Mouse (Mus musculus): ENCODE measurements around the gene Olfr168. TPM values are rescaled to one million over a fixed set of nuclear protein-coding genes. Genes with fewer than 3 reads are reported as not detected.
"Not testable (repeated sequence)": the region's sequence is repeated elsewhere in the genome, so short reads cannot be mapped to it uniquely, and the experiment has no call there.

Gene Olfr168
- not detected in 2 replicates for polyA plus RNA-seq (2015; fragmentation: Nextera tagmentation; extraction: Ambion mirVana)

- Histone ChIP-seq H3K4me1 (no peaks in the 10 kb centered on the region), H3K27ac (replicated peaks) (no peak within 1 kb of the TSS), H3K4me3 (no peak within 1 kb of the TSS), H3K27me3 (replicated peaks) (no peaks in the 10 kb centered on the region), H3K4me2 (no peak within 1 kb of the TSS), H3K9ac (no peak within 1 kb of the TSS), H3K9me3 (peaks cover 6% of the 10 kb centered on the region), H3K36me3 (no peaks in the 10 kb centered on the region)
- no peak for ATAC-seq (ENCODE audit: extremely low read depth, insufficient number of reproducible peaks, low FRiP score, low TSS enrichment)
These were observed at the start of gene Olfr168 for GRCm38 (mm10) chr16:19535455-19535854. Gene Olfr168 (minus strand): TSS chr16:19535555.

- WGBS = 70% methylated on average over 2 of the region's 2 CpGs
- H3K4me3 ChIP-seq; H3K4me2 ChIP-seq; H3K36me3 ChIP-seq; ATAC-seq (ENCODE audit: extremely low read depth, insufficient number of reproducible peaks, low FRiP score, low TSS enrichment); H3K9ac ChIP-seq; H3K9me3 ChIP-seq; H3K4me1 ChIP-seq; H3K27me3 ChIP-seq (replicated peaks); H3K27ac ChIP-seq (replicated peaks): not testable (repeated sequence)
These were observed 36.4 kb upstream of the Olfr168 start, which contains the start of gene Olfr169 for GRCm38 (mm10) chr16:19571709-19572108. Gene Olfr169 (minus strand): TSS chr16:19571809.

GRCm38 (mm10) chr16:19553429-19553828 lies 18.1 kb upstream of the Olfr168 start:
- ATAC-seq (ENCODE audit: extremely low read depth, insufficient number of reproducible peaks, low FRiP score, low TSS enrichment); H3K4me1 ChIP-seq; H3K4me2 ChIP-seq; H3K9ac ChIP-seq; H3K9me3 ChIP-seq; H3K27ac ChIP-seq (replicated peaks); H3K27me3 ChIP-seq (replicated peaks); H3K36me3 ChIP-seq; H3K4me3 ChIP-seq: not testable (repeated sequence)
- 75% methylated on average over 7 of the region's 7 CpGs for WGBS

- not testable (repeated sequence) for H3K9me3 ChIP-seq; H3K27ac ChIP-seq (replicated peaks); H3K4me2 ChIP-seq; ATAC-seq (ENCODE audit: extremely low read depth, insufficient number of reproducible peaks, low FRiP score, low TSS enrichment); H3K4me1 ChIP-seq; H3K9ac ChIP-seq; H3K4me3 ChIP-seq; H3K27me3 ChIP-seq (replicated peaks); H3K36me3 ChIP-seq
- WGBS = 85% methylated on average over 3 of the region's 3 CpGs
These were observed 16.9 kb upstream of the Olfr168 start for GRCm38 (mm10) chr16:19552246-19552645.

GRCm38 (mm10) chr16:19522166-19522565 lies 13.2 kb downstream of the Olfr168 start, which contains the start of gene Olfr167:
Gene Olfr167 (minus strand): TSS chr16:19522266.
- 0 out of 2 replicates have a peak, but pooled peaks cover 3% of the 10 kb centered on the region for H3K9me3 ChIP-seq
- no peak within 1 kb of the TSS for H3K9ac ChIP-seq
- no peak within 1 kb of the TSS for H3K4me2 ChIP-seq
- no peak within 1 kb of the TSS for H3K27ac ChIP-seq (replicated peaks)
- no peak for ATAC-seq (ENCODE audit: extremely low read depth, insufficient number of reproducible peaks, low FRiP score, low TSS enrichment)
- H3K4me3 ChIP-seq = no peak within 1 kb of the TSS
- no peaks in the 10 kb centered on the region for H3K36me3 ChIP-seq
- no peaks in the 10 kb centered on the region for H3K4me1 ChIP-seq
- WGBS = 63% methylated on average over 2 of the region's 2 CpGs
- no peaks in the 10 kb centered on the region for H3K27me3 ChIP-seq (replicated peaks)

- Histone ChIP-seq H3K9me3 (0 out of 2 replicates have a peak, but pooled peaks cover 7% of the 10 kb centered on the region), H3K4me1 (no peaks in the 10 kb centered on the region), H3K4me3 (no peak within 1 kb of the TSS), H3K27ac (replicated peaks) (no peak within 1 kb of the TSS), H3K27me3 (replicated peaks) (no peaks in the 10 kb centered on the region), H3K36me3 (no peaks in the 10 kb centered on the region), H3K9ac (no peak within 1 kb of the TSS), H3K4me2 (no peak within 1 kb of the TSS)
- ATAC-seq (ENCODE audit: extremely low read depth, insufficient number of reproducible peaks, low FRiP score, low TSS enrichment) = no peak
These were observed 52.0 kb downstream of the Olfr168 start, which contains the start of gene Olfr166 for GRCm38 (mm10) chr16:19483394-19483793. Gene Olfr166 (plus strand): TSS chr16:19483694.

Other genes with a start within 250 kb of the Olfr168 start
- gene Olfr164, start 221.5 kb downstream of the Olfr168 start, polyA plus RNA-seq (2015; fragmentation: Nextera tagmentation; extraction: Ambion mirVana) = not detected in 2 replicates
- not detected in 2 replicates for gene Olfr165, start 112.4 kb downstream of the Olfr168 start, polyA plus RNA-seq (2015; fragmentation: Nextera tagmentation; extraction: Ambion mirVana)
- not detected in 2 replicates for gene Olfr166, start 51.9 kb downstream of the Olfr168 start, polyA plus RNA-seq (2015; fragmentation: Nextera tagmentation; extraction: Ambion mirVana)
- gene Olfr167, start 13.3 kb downstream of the Olfr168 start, polyA plus RNA-seq (2015; fragmentation: Nextera tagmentation; extraction: Ambion mirVana) = not detected in 2 replicates
- gene Olfr169, start 36.3 kb upstream of the Olfr168 start, polyA plus RNA-seq (2015; fragmentation: Nextera tagmentation; extraction: Ambion mirVana) = not detected in 2 replicates
- not detected in 2 replicates for gene Olfr170, start 76.3 kb upstream of the Olfr168 start, polyA plus RNA-seq (2015; fragmentation: Nextera tagmentation; extraction: Ambion mirVana)
- gene Olfr171, start 94.4 kb upstream of the Olfr168 start, polyA plus RNA-seq (2015; fragmentation: Nextera tagmentation; extraction: Ambion mirVana) = not detected in 2 replicates
- 0.04 and 0.11 TPM in 2 replicates for gene Lamp3, start 170.8 kb upstream of the Olfr168 start, polyA plus RNA-seq (2015; fragmentation: Nextera tagmentation; extraction: Ambion mirVana)
- 11.5 and 15.2 TPM in 2 replicates for gene B3gnt5, start 224.7 kb upstream of the Olfr168 start, polyA plus RNA-seq (2015; fragmentation: Nextera tagmentation; extraction: Ambion mirVana)

Measured in heart, embryonic 13.5 days (tissue).